Mouse (Mus musculus): ENCODE measurements around the gene Olfr149. TPM values are rescaled to one million over a fixed set of nuclear protein-coding genes. Genes with fewer than 3 reads are reported as not detected.
A peak's percentile ranks its signal among the peaks of the same experiment; 100 is the strongest.
"Not testable (repeated sequence)": the region's sequence is repeated elsewhere in the genome, so short reads cannot be mapped to it uniquely, and the experiment has no call there.

Gene Olfr149
- polyA plus RNA-seq (2014; fragmentation: Nextera tagmentation; extraction: Ambion mirVana) = not detected in 2 replicates

- DNase-seq (no peak), ATAC-seq (ENCODE audit: insufficient read depth) (no peak)
- no peak within 1 kb of the TSS for H3K4me3 ChIP-seq (ENCODE audit: low read depth, low read length)
- H3K4me2 ChIP-seq = no peak within 1 kb of the TSS
- H3K27ac ChIP-seq (ENCODE audit: low read depth) = no peak within 1 kb of the TSS
- no peaks in the 10 kb centered on the region for H3K27me3 ChIP-seq (ENCODE audit: insufficient read depth, low read length)
- no peak within 1 kb of the TSS for H3K9ac ChIP-seq
- H3K36me3 ChIP-seq (ENCODE audit: insufficient read depth) = no peaks in the 10 kb centered on the region
- no peak for TF ChIP-seq CTCF (IDR thresholded peaks at IDR 0.05; ENCODE audit: low read depth)
- no peaks in the 10 kb centered on the region for H3K4me1 ChIP-seq (ENCODE audit: insufficient read depth)
- H3K9me3 ChIP-seq (ENCODE audit: low read depth, low read length) = no peaks in the 10 kb centered on the region
These were observed at the start of gene Olfr149 for GRCm38 (mm10) chr9:39707017-39707416. Olfr149 (minus strand) TSS chr9:39707117.

GRCm38 (mm10) chr9:39746428-39746827 is 39.5 kb upstream of the Olfr149 start:
- TF ChIP-seq CTCF (IDR thresholded peaks at IDR 0.05; ENCODE audit: low read depth) = no peak
- Histone ChIP-seq H3K27me3 (ENCODE audit: insufficient read depth, low read length) (no peaks in the 10 kb centered on the region), H3K27ac (ENCODE audit: low read depth) (no peak overlapping the region), H3K4me3 (ENCODE audit: low read depth, low read length) (no peak overlapping the region), H3K4me1 (ENCODE audit: insufficient read depth) (no peaks in the 10 kb centered on the region), H3K36me3 (ENCODE audit: insufficient read depth) (no peaks in the 10 kb centered on the region), H3K9me3 (ENCODE audit: low read depth, low read length) (no peaks in the 10 kb centered on the region), H3K4me2 (no peak overlapping the region), H3K9ac (no peak overlapping the region)
- 92% methylated on average over 1 of the region's 1 CpGs for WGBS
- no peak for ATAC-seq (ENCODE audit: insufficient read depth)
- DNase-seq = no peak

GRCm38 (mm10) chr9:39745949-39746348 is 39.0 kb upstream of the Olfr149 start, which contains the start of gene Olfr967:
Olfr967 (plus strand) TSS chr9:39746249.
- Histone ChIP-seq H3K4me3 (ENCODE audit: low read depth, low read length) (no peak within 1 kb of the TSS), H3K27ac (ENCODE audit: low read depth) (no peak within 1 kb of the TSS), H3K9ac (no peak within 1 kb of the TSS), H3K27me3 (ENCODE audit: insufficient read depth, low read length) (no peaks in the 10 kb centered on the region), H3K36me3 (ENCODE audit: insufficient read depth) (no peaks in the 10 kb centered on the region), H3K4me2 (no peak within 1 kb of the TSS), H3K4me1 (ENCODE audit: insufficient read depth) (no peaks in the 10 kb centered on the region), H3K9me3 (ENCODE audit: low read depth, low read length) (no peaks in the 10 kb centered on the region)
- DNase-seq (no peak), ATAC-seq (ENCODE audit: insufficient read depth) (no peak)
- TF ChIP-seq CTCF (IDR thresholded peaks at IDR 0.05; ENCODE audit: low read depth) = no peak

GRCm38 (mm10) chr9:39740741-39741140 is 33.8 kb upstream of the Olfr149 start:
- no peak overlapping the region for H3K4me2 ChIP-seq
- no peak overlapping the region for H3K4me3 ChIP-seq (ENCODE audit: low read depth, low read length)
- no peak overlapping the region for H3K9ac ChIP-seq
- H3K36me3 ChIP-seq (ENCODE audit: insufficient read depth) = no peaks in the 10 kb centered on the region
- WGBS = 78% methylated on average over 1 of the region's 1 CpGs
- DNase-seq = no peak
- H3K4me1 ChIP-seq (ENCODE audit: insufficient read depth) = no peaks in the 10 kb centered on the region
- ATAC-seq (ENCODE audit: insufficient read depth) = no peak
- H3K27ac ChIP-seq (ENCODE audit: low read depth) = no peak overlapping the region
- TF ChIP-seq CTCF (IDR thresholded peaks at IDR 0.05; ENCODE audit: low read depth) = no peak
- H3K9me3 ChIP-seq (ENCODE audit: low read depth, low read length) = no peaks in the 10 kb centered on the region
- H3K27me3 ChIP-seq (ENCODE audit: insufficient read depth, low read length) = no peaks in the 10 kb centered on the region

GRCm38 (mm10) chr9:39730678-39731077 is 23.8 kb upstream of the Olfr149 start, which contains the start of gene Olfr150:
Olfr150 (plus strand) TSS chr9:39730978.
- no peaks in the 10 kb centered on the region for H3K36me3 ChIP-seq (ENCODE audit: insufficient read depth)
- no peaks in the 10 kb centered on the region for H3K27me3 ChIP-seq (ENCODE audit: insufficient read depth, low read length)
- no peak within 1 kb of the TSS for H3K4me3 ChIP-seq (ENCODE audit: low read depth, low read length)
- no peak for DNase-seq
- TF ChIP-seq CTCF (IDR thresholded peaks at IDR 0.05; ENCODE audit: low read depth) = no peak
- H3K9me3 ChIP-seq (ENCODE audit: low read depth, low read length) = no peaks in the 10 kb centered on the region
- H3K4me1 ChIP-seq (ENCODE audit: insufficient read depth) = no peaks in the 10 kb centered on the region
- H3K27ac ChIP-seq (ENCODE audit: low read depth) = no peak within 1 kb of the TSS
- no peak within 1 kb of the TSS for H3K4me2 ChIP-seq
- no peak for ATAC-seq (ENCODE audit: insufficient read depth)
- no peak within 1 kb of the TSS for H3K9ac ChIP-seq

- Histone ChIP-seq H3K9me3 (ENCODE audit: low read depth, low read length) (no peaks in the 10 kb centered on the region), H3K27me3 (ENCODE audit: insufficient read depth, low read length) (no peaks in the 10 kb centered on the region), H3K27ac (ENCODE audit: low read depth) (no peak within 1 kb of the TSS), H3K4me1 (ENCODE audit: insufficient read depth) (no peaks in the 10 kb centered on the region), H3K4me3 (ENCODE audit: low read depth, low read length) (no peak within 1 kb of the TSS), H3K9ac (no peak within 1 kb of the TSS), H3K4me2 (no peak within 1 kb of the TSS), H3K36me3 (ENCODE audit: insufficient read depth) (no peaks in the 10 kb centered on the region)
- no peak for ATAC-seq (ENCODE audit: insufficient read depth)
- no peak for DNase-seq
- no peak for TF ChIP-seq CTCF (IDR thresholded peaks at IDR 0.05; ENCODE audit: low read depth)
These were observed 4.1 kb upstream of the Olfr149 start, which contains the start of gene Olfr965 for GRCm38 (mm10) chr9:39711053-39711452. Olfr965 (plus strand) TSS chr9:39711353.

GRCm38 (mm10) chr9:39708958-39709357 is 2.0 kb upstream of the Olfr149 start:
- Histone ChIP-seq H3K4me3 (ENCODE audit: low read depth, low read length) (no peak overlapping the region), H3K27ac (ENCODE audit: low read depth) (no peak overlapping the region), H3K4me2 (no peak overlapping the region), H3K4me1 (ENCODE audit: insufficient read depth) (no peaks in the 10 kb centered on the region), H3K9ac (no peak overlapping the region), H3K9me3 (ENCODE audit: low read depth, low read length) (no peaks in the 10 kb centered on the region), H3K27me3 (ENCODE audit: insufficient read depth, low read length) (no peaks in the 10 kb centered on the region), H3K36me3 (ENCODE audit: insufficient read depth) (no peaks in the 10 kb centered on the region)
- no peak for TF ChIP-seq CTCF (IDR thresholded peaks at IDR 0.05; ENCODE audit: low read depth)
- 46% methylated on average over 3 of the region's 3 CpGs for WGBS
- DNase-seq (peak; percentile 55), ATAC-seq (ENCODE audit: insufficient read depth) (no peak; the same call in 1 of the 2 replicates)

- DNase-seq; H3K4me2 ChIP-seq; ATAC-seq (ENCODE audit: insufficient read depth); H3K4me3 ChIP-seq (ENCODE audit: low read depth, low read length); H3K9me3 ChIP-seq (ENCODE audit: low read depth, low read length); H3K9ac ChIP-seq; H3K36me3 ChIP-seq (ENCODE audit: insufficient read depth); H3K27ac ChIP-seq (ENCODE audit: low read depth); H3K27me3 ChIP-seq (ENCODE audit: insufficient read depth, low read length); H3K4me1 ChIP-seq (ENCODE audit: insufficient read depth): not testable (repeated sequence)
- WGBS = 87% methylated on average over 6 of the region's 8 CpGs
These were observed 5.8 kb downstream of the Olfr149 start for GRCm38 (mm10) chr9:39701123-39701522.

Measured in lung, embryonic 14.5 days (tissue).